Mouse (Mus musculus): ENCODE measurements at regions not wholly inside any gene's neighbourhood (a gene's known extent, or its start where the extent isn't known, plus 50 kb on each side); places are given as distances from the start of the nearest gene placed in this dataset.

DNA sequence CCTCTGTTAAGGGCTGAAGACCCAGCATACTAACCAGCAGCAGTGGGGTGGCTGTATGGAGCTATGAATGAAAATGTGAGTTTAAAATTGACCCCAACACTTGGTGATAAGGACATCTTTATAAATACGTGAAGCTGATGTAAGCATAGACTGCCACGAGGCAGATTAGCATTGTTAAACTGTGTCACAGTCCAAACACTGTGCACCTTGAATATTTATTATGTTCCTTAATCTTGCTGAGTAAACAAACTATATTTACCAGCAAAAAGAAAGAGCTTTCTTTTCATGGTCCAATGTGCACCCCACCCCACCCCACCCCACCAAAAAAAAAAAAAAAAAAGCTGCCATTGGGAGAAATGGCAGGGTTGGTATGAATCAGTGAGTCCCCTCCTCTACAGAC is 359.9 kb downstream of the Stim2 start:
- intact Hi-C loops (cut with DNase I): no loop called here

More for the DNA sequence above, 359.9 kb downstream of the Stim2 start:
- DNase-seq (ENCODE audit: low spot score): no peak

Measured in heart, postnatal 25 days (tissue).